Mouse (Mus musculus) induced T-regulatory cell, adult 2 months (primary cell): Measurements from ENCODE around the gene Ackr2.

Experiments used
- DNase-seq: peaks from one replicate; pipeline ENCODE4 v3.0.0-alpha.2; 2012; ENCODE audit warnings: low read depth

The Ackr2 gene

GRCm38 (mm10) chr9:121898245-121898644 lies at the start of gene Ackr2:
Ackr2 (plus strand) TSS chr9:121898355.
- DNase-seq, result no peak

- DNase-seq, result no peak
These were observed 43.9 kb upstream of the Ackr2 start for GRCm38 (mm10) chr9:121854246-121854645.

GRCm38 (mm10) chr9:121856649-121857416 lies 41.3 kb upstream of the Ackr2 start:
- DNase-seq, result peak; percentile 71

- DNase-seq, result peak; percentile 98
These were observed 40.5 kb upstream of the Ackr2 start for GRCm38 (mm10) chr9:121857474-121858152.

GRCm38 (mm10) chr9:121858153-121858488 lies 40.0 kb upstream of the Ackr2 start, which contains the start of gene Higd1a:
Higd1a (minus strand) TSS chr9:121858362.
- no peak for DNase-seq

- DNase-seq, result no peak
These were observed 38.8 kb upstream of the Ackr2 start for GRCm38 (mm10) chr9:121859345-121859744.

GRCm38 (mm10) chr9:121860921-121861320 lies 37.2 kb upstream of the Ackr2 start:
- DNase-seq, result no peak

- no peak for DNase-seq
These were observed 33.3 kb upstream of the Ackr2 start for GRCm38 (mm10) chr9:121864837-121865236.

GRCm38 (mm10) chr9:121865425-121866008 lies 32.6 kb upstream of the Ackr2 start:
- DNase-seq, result no peak

GRCm38 (mm10) chr9:121867632-121868031 lies 30.5 kb upstream of the Ackr2 start:
- no peak for DNase-seq

GRCm38 (mm10) chr9:121868236-121868635 lies 29.9 kb upstream of the Ackr2 start:
- DNase-seq, result no peak

- DNase-seq, result no peak
These were observed 28.7 kb upstream of the Ackr2 start for GRCm38 (mm10) chr9:121869432-121869831.

- DNase-seq, result no peak
These were observed 28.1 kb upstream of the Ackr2 start for GRCm38 (mm10) chr9:121869973-121870515.

GRCm38 (mm10) chr9:121872062-121872683 lies 26.0 kb upstream of the Ackr2 start:
- DNase-seq, result no peak

- no peak for DNase-seq
These were observed 24.6 kb upstream of the Ackr2 start for GRCm38 (mm10) chr9:121873578-121873977.

GRCm38 (mm10) chr9:121877052-121877740 lies 21.0 kb upstream of the Ackr2 start:
- peak; percentile 54 for DNase-seq

- peak; percentile 76 for DNase-seq
These were observed 17.3 kb upstream of the Ackr2 start for GRCm38 (mm10) chr9:121880840-121881239.

- no peak for DNase-seq
These were observed 16.9 kb upstream of the Ackr2 start for GRCm38 (mm10) chr9:121881301-121881700.

- peak; percentile 14 for DNase-seq
These were observed 16.1 kb upstream of the Ackr2 start for GRCm38 (mm10) chr9:121882015-121882457.

- DNase-seq, result no peak
These were observed 8.2 kb upstream of the Ackr2 start for GRCm38 (mm10) chr9:121889927-121890440.

GRCm38 (mm10) chr9:121890441-121890941 lies 7.7 kb upstream of the Ackr2 start:
- peak; percentile 35 for DNase-seq
